Mouse (Mus musculus) E14TG2a.4 (cell line): ENCODE measurements around the gene Cdk15.

Experiments
- CTCF ChIP-seq: conservative IDR thresholded peaks from 2 replicates; pipeline ENCODE4 v1.5.1; 2014; ENCODE audit warnings: low read length
- NANOG ChIP-seq: IDR thresholded peaks from 2 replicates; pipeline ENCODE4 v1.6.1; 2014; ENCODE audit warnings: borderline replicate concordance, low read length, mixed read lengths
- POU5F1 ChIP-seq: IDR thresholded peaks from 2 replicates; pipeline ENCODE4 v1.6.1; 2014; ENCODE audit warnings: low read length, borderline replicate concordance

DNA sequence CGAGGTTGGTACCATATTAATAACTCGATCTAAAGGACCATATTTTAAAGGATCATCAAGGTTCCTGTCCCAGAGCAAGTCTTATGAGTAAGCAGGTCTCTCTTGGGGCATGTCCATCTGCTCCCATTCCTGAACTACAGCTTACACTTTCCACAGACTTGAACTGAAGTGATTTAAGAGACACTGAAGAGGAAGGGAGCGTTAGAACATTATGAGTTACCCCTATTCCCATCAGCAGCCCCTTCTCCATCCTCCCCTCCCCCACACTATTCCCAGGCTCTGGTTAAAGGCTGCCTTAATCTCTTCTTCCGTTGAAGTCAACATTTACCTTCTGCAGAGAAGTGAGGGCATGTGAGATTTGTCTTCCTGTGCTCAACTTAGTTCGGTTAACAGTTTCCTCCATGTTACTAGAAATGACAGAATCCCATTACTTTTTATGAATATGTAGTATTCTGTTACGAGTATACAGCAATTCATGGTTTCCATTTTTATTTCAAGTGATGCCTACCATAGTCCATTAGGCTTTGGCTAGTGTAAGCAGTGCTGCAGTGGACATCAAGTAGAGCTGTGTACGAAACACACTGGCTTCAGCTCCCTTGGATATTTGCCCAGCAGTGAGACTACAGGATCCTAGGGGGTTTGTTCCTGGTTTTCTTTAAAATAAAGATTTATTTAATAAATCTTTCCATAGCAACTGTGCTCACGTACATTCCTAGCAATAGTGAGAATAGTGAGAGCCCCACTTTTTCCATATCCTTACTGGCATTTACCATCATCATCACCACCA lies 56.6 kb downstream of the Cdk15 start:
- TF ChIP-seq NANOG = no peak
- no peak for TF ChIP-seq CTCF
- TF ChIP-seq POU5F1 = no peak
